Mouse (Mus musculus) forebrain, embryonic 10.5 days (tissue): Measurements from ENCODE around the gene Stat5a. TPM values are rescaled to one million over a fixed set of nuclear protein-coding genes. Genes with fewer than 3 reads are reported as not detected.

Source experiments
- DNase-seq: peaks from one replicate; pipeline ENCODE4 v3.0.0-alpha.2; 2017; ENCODE audit warnings: low spot score; ENCODE audit errors: extremely low spot score
- H3K27ac ChIP-seq: fragments of 300-500 bp; sonication (generic); 2 replicates; pipeline ENCODE4 v1.5.1; 2016; ENCODE audit warnings: mild to moderate bottlenecking
- H3K27me3 ChIP-seq: fragments of 300-500 bp; sonication (generic); 2 replicates; pipeline ENCODE4 v1.6.1; 2016; ENCODE audit warnings: mild to moderate bottlenecking; ENCODE audit not compliant: poor library complexity, severe bottlenecking
- H3K36me3 ChIP-seq: fragments of 300-500 bp; sonication (generic); replicated peaks from 2 replicates; pipeline ENCODE4 v1.6.1; 2016; ENCODE audit warnings: mild to moderate bottlenecking, moderate library complexity
- H3K4me1 ChIP-seq: fragments of 300-500 bp; sonication (generic); 2 replicates; pipeline ENCODE4 v1.6.1; 2016
- H3K4me3 ChIP-seq: fragments of 300-500 bp; sonication (generic); 2 replicates; pipeline ENCODE4 v1.5.1; 2016; ENCODE audit warnings: mild to moderate bottlenecking, moderate library complexity
- H3K9me3 ChIP-seq: fragments of 300-500 bp; sonication (generic); 2 replicates; pipeline ENCODE4 v1.6.1; 2016; ENCODE audit warnings: mild to moderate bottlenecking, moderate library complexity
- WGBS: fragments of 180-500 bp; shearing (Covaris S2); methylation state at CpG from one replicate; pipeline ENCODE4 v1.1.7; 2016; 5-methylcytosine and 5-hydroxymethylcytosine counted together
- polyA plus RNA-seq: library from polyadenylated mRNA; unstranded; fragments of >200 nt; fragmentation: Nextera tagmentation; extraction: Ambion mirVana; gene quantifications from 2 replicates; pipeline ENCODE4 v1.2.1, GENCODE M21; 2016

The Stat5a gene
- polyA plus RNA-seq, 1 experiment from 2014 or later, result 1.7 TPM

DNA sequence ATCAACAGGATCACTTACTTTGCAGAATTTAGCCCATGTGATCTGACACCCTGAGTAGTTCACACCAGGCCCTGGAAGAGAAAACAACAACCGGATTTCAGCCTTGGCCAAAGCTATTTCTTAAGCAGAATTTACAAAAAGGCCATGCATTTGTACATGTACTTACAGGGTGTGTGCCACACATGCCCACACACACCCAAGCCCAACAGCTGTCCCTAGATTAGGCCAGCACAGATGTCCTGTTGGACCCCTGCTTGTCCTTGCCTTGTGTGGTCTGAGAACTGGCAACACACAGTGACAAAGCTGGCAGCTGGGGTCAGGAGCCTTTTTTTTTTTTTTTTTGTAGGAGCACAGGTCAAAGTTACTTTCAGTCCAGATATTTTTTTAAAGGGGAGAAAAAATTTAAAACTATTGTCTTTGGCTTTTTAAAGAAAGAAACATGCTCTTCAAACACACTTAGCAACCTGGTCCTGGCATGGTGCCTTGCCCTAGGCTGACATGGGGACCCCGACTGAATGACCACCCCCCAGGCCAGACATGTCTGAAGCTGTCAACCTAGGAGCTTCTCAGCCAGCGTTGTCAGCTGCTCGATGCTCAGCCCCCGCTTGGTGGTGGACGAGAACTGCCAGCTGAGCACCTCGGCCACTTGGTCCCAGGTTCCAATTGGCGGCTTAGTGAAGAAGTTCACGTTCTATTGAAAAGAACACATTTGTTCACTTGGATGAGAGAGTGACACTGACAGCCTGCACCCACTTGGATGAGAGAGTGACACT is 35.2 kb downstream of the Stat5a start:
- no peaks in the 10 kb centered on the region for H3K36me3 ChIP-seq
- peaks cover 23% of the 10 kb centered on the region for H3K4me1 ChIP-seq
- no peak for DNase-seq
- no peak overlapping the region for H3K27ac ChIP-seq
- no peaks in the 10 kb centered on the region for H3K27me3 ChIP-seq
- no peaks in the 10 kb centered on the region for H3K9me3 ChIP-seq
- 77% methylated on average over 9 of the region's 9 CpGs for WGBS
- H3K4me3 ChIP-seq, result no peak overlapping the region

DNA sequence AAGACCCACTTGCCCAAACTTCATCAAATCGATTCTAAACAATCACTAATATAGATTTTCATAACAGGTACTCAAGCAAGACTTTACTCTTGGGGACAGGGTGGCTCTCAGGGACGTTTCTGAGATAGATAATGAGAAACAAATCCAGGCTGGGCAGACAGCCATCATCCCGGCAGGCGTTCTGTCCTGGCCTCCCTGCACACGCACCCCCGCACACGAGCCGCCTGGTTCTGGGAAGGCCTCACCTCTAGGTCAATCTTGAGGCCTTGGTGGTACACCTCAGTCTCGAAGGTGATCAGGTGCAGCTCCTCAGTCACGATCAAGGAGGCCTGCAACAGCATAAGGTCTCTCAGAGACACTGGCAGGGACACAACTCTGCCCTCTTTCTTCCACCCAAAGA is 36.9 kb downstream of the Stat5a start:
- Histone ChIP-seq H3K4me1 (peaks cover 23% of the 10 kb centered on the region), H3K36me3 (peaks cover under 1% of the 10 kb centered on the region; the same call in 1 of the 2 replicates), H3K27me3 (no peaks in the 10 kb centered on the region), H3K27ac (no peak overlapping the region), H3K4me3 (no peak overlapping the region), H3K9me3 (no peaks in the 10 kb centered on the region)
- WGBS, result 87% methylated on average over 10 of the region's 10 CpGs
- DNase-seq, result no peak

DNA sequence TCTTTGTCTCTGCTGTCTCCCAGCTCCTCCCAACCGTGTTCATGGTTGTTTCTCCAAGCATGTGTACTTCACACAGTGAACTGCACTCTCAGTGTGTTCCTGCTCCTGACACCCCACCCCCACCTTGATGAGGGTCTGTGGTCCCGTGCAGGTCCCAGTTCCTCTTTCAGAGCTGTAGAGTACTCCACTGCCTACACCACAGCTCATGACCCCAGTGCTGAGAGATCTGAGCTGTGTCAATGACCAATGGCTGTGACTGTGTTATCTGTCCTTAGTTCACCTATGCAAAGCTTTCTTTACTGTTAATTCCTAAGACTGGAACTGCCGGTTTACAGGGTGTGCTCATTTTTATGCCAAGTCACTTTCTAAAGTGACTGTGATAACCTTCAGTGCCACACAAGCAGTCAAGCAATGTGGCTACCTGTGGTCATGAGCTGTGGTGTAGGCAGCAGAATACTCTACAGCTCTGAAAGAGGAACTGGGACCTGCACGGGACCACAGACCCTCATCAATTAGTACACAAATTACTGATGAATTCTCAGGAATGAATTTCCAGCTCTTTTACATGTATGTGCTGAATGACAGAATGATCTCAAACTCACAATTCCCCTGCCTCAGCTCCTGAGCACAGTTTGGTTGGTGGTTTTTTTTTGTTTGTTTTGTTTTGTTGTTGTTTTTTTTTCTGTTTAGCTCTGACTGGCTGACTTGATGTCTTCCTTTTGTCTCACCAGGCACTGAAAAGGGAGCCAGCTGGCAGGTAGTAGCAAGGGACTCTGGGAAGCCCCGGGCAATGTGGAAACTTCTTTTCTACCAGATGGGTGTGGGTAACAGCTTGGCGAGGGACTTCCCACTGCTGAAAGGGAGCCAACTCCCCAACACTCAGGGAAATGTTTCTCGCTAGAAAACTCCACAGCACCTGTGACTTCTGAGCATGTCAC is 38.4 kb downstream of the Stat5a start:
- Histone ChIP-seq H3K27ac (0 out of 2 replicates have a peak overlapping the region, but pooled peaks have one; percentile 26), H3K9me3 (peaks cover 4% of the 10 kb centered on the region), H3K4me1 (peaks cover 20% of the 10 kb centered on the region), H3K27me3 (no peaks in the 10 kb centered on the region), H3K36me3 (peaks cover 14% of the 10 kb centered on the region), H3K4me3 (no peak overlapping the region)
- no peak for DNase-seq
- WGBS, result 80% methylated on average over 7 of the region's 7 CpGs

DNA sequence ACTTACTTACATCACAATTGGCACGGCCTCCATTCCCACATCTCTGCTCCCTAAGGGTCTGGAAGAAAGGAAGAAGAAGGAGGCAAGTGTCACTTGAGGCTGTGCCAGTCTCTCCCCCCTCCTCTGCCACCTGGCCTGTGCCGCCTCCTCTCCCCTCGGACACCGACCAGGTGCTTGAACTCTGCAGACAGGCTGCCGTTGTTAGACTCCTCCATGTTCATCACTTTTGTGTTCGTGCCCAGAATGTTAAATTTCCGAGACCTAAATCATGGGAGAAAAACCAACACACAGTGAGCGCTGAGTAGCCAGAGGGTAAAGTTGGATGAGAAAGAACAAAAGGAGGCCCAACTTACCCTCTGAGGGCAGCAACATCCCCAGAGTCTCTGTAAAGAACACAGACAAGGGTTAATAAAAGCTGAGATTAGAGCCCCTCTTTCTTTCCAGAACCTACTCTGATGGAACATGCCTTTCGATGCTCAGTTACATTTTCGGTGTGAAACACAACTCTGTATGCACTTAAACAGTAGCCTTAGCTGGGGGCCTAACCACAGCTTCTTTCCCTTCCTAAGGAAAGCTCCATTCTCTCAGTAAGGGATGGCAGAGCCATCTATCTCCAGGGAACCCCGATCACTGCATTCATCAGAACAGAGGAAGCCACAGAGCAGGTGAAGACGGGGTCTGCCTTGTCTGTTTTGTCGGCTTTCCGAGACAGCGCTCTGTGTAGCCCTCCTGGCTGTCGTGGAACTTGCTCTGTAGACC is 39.5 kb downstream of the Stat5a start:
- WGBS, result 74% methylated on average over 16 of the region's 16 CpGs
- peaks cover 17% of the 10 kb centered on the region for H3K4me1 ChIP-seq

DNA sequence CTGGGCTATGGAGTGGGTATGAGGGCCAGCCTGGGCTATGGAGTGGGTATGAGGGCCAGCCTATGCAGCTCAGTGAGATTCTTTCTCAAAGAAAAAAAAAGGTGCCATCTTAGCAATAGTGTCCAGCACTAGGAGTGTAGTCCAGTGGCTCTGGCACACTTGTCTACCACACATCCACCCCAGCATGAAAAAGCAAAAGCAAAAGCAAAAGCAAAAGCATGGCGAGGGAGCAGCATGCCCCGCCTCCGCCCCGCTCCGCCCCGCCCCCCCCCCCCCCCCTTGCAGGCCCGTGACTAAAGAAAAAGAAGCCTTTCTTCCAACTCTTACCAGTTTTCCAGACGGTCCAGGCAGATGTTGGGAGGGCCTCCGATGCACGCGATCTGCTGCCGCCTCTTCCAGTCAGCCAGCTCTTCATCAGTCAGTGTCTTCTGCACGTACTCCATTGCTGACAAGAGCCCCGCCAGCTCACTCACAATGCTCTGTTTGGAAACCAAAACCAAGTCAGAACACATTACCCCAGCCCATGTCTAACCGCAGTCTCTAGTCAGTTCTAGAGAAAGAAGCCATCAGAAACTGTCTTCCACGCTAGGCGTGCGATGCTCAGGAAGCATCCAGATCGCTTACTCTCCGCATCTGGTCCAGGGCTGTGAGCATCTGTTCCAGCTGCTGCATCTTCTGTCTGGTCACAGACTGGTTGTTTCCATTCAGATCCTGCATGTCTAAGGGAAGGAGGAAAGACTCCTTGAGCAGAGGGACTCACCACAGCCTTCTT is 45.6 kb downstream of the Stat5a start:
- 70% methylated on average over 20 of the region's 20 CpGs for WGBS

More for the DNA sequence above, 39.5 kb downstream of the Stat5a start:
- Histone ChIP-seq H3K36me3 (peaks cover 19% of the 10 kb centered on the region), H3K27me3 (no peaks in the 10 kb centered on the region), H3K4me3 (no peak overlapping the region), H3K27ac (peak overlapping the region; percentile 26; the same call in 1 of the 2 replicates), H3K9me3 (peaks cover 4% of the 10 kb centered on the region)
- DNase-seq, result no peak

DNA sequence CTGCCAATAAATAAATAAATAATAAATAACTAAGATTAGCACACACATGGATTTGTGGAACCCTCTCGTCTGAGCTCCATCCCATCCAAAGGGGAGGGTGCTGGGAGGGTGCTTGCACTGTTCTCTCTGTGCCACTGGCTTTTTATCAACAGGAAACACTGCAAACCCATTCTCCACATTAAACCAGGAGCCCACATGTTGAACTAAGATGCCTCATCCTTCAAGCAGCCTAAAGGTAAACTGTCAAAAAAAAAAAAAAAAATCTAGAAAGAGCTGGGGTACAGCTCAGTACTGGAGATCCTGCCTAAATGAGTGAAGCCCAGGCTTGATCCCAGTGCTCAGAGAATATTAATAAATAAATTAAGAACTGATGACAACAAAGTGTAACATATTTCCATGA is 46.8 kb downstream of the Stat5a start:
- no peak overlapping the region for H3K27ac ChIP-seq
- H3K9me3 ChIP-seq, result peaks cover 4% of the 10 kb centered on the region
- peaks cover 31% of the 10 kb centered on the region for H3K36me3 ChIP-seq
- no peak for DNase-seq
- WGBS, result 93% methylated on average over 1 of the region's 1 CpGs
- H3K4me3 ChIP-seq, result no peak overlapping the region
- H3K27me3 ChIP-seq, result no peaks in the 10 kb centered on the region
- H3K4me1 ChIP-seq, result no peaks in the 10 kb centered on the region

More for the DNA sequence above, 45.6 kb downstream of the Stat5a start:
- H3K36me3 ChIP-seq, result peaks cover 31% of the 10 kb centered on the region
- peaks cover 4% of the 10 kb centered on the region for H3K9me3 ChIP-seq
- no peak for DNase-seq
- H3K4me1 ChIP-seq, result no peaks in the 10 kb centered on the region
- no peak overlapping the region for H3K27ac ChIP-seq
- H3K27me3 ChIP-seq, result no peaks in the 10 kb centered on the region
- H3K4me3 ChIP-seq, result no peak overlapping the region

DNA sequence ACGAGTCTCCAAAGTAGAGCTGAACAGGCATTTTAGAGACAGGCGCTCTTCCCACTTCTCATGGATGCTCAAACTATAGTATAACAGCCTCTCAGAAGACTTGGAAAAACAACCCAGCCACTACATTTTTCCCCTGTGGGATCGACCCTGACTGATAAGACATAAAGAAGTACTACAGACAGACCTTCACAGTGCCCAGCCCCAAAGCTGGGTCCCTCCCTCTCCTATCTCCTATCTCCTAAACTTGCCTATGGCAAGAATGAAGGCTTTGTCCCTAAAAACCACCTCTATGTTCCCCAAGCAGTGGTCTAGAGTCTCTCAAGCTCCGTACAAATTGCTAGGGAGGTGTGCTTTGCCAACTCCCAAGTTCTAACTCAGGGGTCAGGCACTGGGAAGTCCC is 47.7 kb downstream of the Stat5a start:
- no peak overlapping the region for H3K4me3 ChIP-seq
- peaks cover 2% of the 10 kb centered on the region for H3K9me3 ChIP-seq
- H3K27ac ChIP-seq, result no peak overlapping the region
- no peaks in the 10 kb centered on the region for H3K27me3 ChIP-seq
- H3K36me3 ChIP-seq, result peaks cover 22% of the 10 kb centered on the region
- 90% methylated on average over 4 of the region's 4 CpGs for WGBS
- no peak for DNase-seq
- no peaks in the 10 kb centered on the region for H3K4me1 ChIP-seq

DNA sequence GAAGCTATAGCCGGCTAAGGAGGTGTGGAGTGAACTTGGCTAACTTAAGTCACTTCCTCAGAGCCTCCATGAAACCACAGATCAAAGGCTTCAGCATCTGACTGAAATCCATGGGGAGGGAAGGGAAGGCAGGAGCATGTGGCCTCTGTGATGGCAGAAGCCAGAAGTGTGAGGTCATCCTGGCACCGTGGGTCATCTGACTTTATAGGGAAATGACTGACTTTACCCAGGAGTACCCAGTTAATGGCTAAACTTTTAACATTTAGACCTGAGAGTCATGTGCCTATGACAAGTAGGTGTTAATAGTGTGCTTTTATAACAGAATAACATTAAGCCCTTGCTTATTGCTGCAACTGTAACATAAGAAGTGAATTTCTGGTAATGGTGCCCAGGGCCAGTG is 49.0 kb downstream of the Stat5a start:
- WGBS, result 92% methylated on average over 2 of the region's 2 CpGs
- Histone ChIP-seq H3K27me3 (no peaks in the 10 kb centered on the region), H3K27ac (no peak overlapping the region), H3K4me1 (no peaks in the 10 kb centered on the region), H3K4me3 (no peak overlapping the region), H3K36me3 (peaks cover 16% of the 10 kb centered on the region), H3K9me3 (no peaks in the 10 kb centered on the region)
- no peak for DNase-seq

DNA sequence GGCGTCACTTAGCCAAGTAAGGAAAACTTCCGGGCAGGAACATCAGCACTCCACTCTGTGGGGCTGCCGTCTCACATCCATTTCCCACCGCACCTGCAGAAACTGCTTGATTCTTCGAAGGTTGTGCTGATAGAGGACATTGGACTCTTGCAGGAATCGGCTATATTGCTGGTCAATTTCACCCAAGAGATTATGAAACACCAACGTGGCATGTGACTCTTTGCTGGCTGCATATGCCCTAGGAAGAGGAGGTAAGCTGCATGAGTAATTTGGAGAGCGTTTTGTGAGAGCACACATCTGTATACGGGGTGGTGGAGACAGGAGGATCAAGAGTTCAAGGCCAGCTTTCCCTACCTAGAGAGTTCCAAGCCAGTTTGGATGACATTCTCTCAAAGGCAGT is 49.4 kb downstream of the Stat5a start:
- Histone ChIP-seq H3K9me3 (no peaks in the 10 kb centered on the region), H3K27ac (no peak overlapping the region), H3K4me1 (no peaks in the 10 kb centered on the region), H3K27me3 (no peaks in the 10 kb centered on the region), H3K4me3 (no peak overlapping the region), H3K36me3 (peaks cover 12% of the 10 kb centered on the region)
- 88% methylated on average over 9 of the region's 9 CpGs for WGBS
- DNase-seq, result no peak

DNA sequence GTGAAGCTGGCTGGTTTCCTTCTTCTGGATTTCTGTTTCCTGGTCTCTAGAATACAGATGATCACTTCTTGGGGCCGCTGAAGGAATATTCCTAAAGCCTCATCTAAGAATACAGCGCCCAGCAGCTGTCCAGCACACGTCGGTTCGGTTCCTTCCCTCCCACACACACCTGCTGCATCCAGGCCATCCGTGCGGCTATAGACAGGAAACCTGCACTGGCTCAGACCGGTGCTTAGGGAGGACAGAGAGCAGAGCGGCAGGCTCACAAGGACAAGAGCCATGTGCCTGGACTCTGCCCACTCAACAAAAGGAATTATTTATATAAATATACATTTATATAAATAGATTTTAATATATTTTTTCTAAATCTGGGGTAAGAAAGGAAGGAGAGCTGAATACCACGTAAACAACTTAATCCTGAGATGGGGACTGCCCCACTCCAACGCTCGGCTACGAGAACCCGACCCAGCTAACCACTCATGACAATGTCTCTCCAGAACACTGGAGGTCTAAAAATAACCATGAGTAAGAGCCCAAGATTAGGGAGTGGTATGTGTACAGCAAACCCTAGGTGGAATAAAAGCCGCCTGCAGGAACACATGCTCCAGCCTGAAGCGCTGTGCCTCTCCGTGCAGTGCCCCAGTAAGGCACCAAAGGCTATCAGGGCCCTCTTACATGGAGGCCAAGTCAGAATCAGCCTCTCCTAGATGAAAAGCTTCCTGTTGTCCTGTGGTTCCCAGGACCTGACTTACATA is 53.4 kb downstream of the Stat5a start:
- H3K27me3 ChIP-seq, result no peaks in the 10 kb centered on the region
- no peak overlapping the region for H3K27ac ChIP-seq
- DNase-seq, result no peak
- H3K9me3 ChIP-seq, result no peaks in the 10 kb centered on the region
- H3K36me3 ChIP-seq, result no peaks in the 10 kb centered on the region; the same call in 1 of the 2 replicates
- WGBS, result 93% methylated on average over 17 of the region's 17 CpGs
- no peaks in the 10 kb centered on the region for H3K4me1 ChIP-seq
- H3K4me3 ChIP-seq, result no peak overlapping the region

DNA sequence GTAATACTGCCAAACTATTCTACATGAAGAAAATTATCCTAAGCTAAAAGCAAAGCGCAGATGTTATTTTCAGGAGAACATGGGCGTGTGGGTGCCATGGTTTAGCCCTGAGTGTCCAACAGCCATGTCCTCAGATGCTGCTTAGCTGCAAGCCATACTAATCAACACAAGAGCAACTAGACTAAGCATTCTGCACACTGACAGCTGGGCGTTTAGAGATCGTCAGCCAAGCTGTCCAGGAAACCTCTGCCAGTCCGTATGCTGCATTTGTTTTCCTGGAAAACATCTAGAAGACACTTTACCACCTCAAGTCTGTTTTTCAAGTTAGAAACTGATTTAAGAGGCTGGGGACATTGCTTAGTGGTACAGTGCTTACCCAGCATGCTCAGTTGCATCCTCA is 55.3 kb downstream of the Stat5a start:
- WGBS, result 89% methylated on average over 5 of the region's 5 CpGs
- H3K4me1 ChIP-seq, result no peaks in the 10 kb centered on the region
- no peak overlapping the region for H3K4me3 ChIP-seq
- H3K27ac ChIP-seq, result no peak overlapping the region
- no peaks in the 10 kb centered on the region for H3K9me3 ChIP-seq
- no peaks in the 10 kb centered on the region for H3K27me3 ChIP-seq
- no peaks in the 10 kb centered on the region for H3K36me3 ChIP-seq
- no peak for DNase-seq
